Mouse (Mus musculus): Measurements from ENCODE around the gene Dbx1.
A peak's percentile ranks its signal among the peaks of the same experiment; 100 is the strongest.

Dbx1 gene

GRCm38 (mm10) chr7:49632391-49632790, 4.3 kb downstream of the Dbx1 start:
- DNase-seq (ENCODE audit: low spot score in 2 of 2): no peak

DNA sequence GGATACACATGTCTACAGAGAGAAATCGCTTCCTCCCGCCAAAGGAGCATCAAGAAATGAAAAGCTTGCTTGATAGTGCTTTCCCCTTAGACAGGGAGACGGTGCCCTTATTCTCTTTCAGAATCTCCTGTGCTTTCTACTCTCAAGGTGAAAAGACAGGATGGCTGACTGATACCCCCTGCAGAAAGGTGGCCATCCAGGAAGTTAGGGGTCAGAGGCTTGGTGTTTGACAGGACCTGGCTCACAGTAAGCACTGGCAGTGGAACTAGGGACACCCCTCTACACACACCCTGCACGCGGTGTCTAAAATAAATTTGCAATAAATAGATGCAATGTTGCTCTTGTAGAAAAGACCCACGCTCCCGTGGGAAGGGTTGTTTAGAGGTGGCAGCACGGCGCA, 4.8 kb downstream of the Dbx1 start:
- no peak for DNase-seq (ENCODE audit: low spot score in 2 of 2)

- no peak for DNase-seq (ENCODE audit: low spot score in 2 of 2)
Observed at GRCm38 (mm10) chr7:49620160-49620559, 16.5 kb downstream of the Dbx1 start.

DNA sequence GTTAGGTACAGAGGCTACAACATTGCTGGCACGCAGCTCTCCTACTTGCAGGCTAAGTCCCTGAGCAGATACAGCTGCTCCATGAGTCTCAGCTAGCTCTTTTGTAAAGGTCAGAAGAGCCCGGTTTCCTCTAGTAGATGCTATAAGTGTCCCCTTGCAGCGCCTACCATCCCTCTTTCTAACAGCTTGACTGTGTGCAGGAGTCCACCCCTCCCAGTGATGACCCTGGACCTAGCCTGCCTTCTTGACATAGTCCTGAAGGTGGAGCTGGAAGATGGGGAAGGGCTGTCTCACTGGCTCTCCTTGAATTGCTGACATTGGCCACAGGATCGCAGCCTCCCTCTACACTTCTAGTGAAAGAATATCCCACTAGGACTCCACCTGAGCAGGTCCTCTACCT, 19.6 kb downstream of the Dbx1 start:
- DNase-seq (ENCODE audit: low spot score in 2 of 2): no peak

DNA sequence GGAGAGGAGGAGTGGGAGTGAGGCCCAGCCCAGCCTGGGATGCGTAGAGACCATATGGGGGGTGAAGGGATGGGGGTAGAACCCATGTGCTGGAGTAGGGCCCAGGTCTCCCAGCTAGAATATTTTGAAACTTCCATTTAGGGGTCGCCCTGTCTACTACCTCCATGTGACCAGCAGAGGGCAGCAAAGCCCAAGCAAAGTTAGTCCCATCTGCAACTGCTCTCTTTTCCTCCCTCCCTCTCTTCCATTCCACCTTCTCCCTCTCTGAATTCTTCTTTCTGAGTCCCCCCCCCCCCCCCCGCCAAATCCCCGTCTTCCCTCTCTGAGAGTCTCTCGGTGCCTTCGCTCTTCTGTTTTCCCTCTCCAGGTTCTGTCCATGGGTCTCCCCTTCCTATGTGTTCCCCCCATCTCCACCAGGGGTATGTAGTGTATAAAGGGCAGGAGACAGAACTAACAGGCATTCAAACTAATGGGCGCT, 20.4 kb downstream of the Dbx1 start:
- DNase-seq (ENCODE audit: low spot score in 2 of 2): peak; percentile 29 to 57

- DNase-seq (ENCODE audit: low spot score in 2 of 2): no peak
Observed at GRCm38 (mm10) chr7:49604965-49605795, 31.5 kb downstream of the Dbx1 start.

- no peak for DNase-seq (ENCODE audit: low spot score in 2 of 2)
Observed at GRCm38 (mm10) chr7:49604244-49604643, 32.4 kb downstream of the Dbx1 start.

- peak; percentile 56 to 65 for DNase-seq (ENCODE audit: low spot score in 2 of 2)
Observed at GRCm38 (mm10) chr7:49601191-49601975, 35.3 kb downstream of the Dbx1 start.

- no peak for DNase-seq (ENCODE audit: low spot score in 2 of 2)
Observed at GRCm38 (mm10) chr7:49599950-49600349, 36.7 kb downstream of the Dbx1 start.

GRCm38 (mm10) chr7:49598225-49598624, 38.4 kb downstream of the Dbx1 start:
- no peak for DNase-seq (ENCODE audit: low spot score in 2 of 2)

- DNase-seq (ENCODE audit: low spot score in 2 of 2): no peak
Observed at GRCm38 (mm10) chr7:49597776-49598175, 38.9 kb downstream of the Dbx1 start.

- DNase-seq (ENCODE audit: low spot score in 2 of 2): no peak
Observed at GRCm38 (mm10) chr7:49589635-49590034, 47.0 kb downstream of the Dbx1 start.

GRCm38 (mm10) chr7:49586530-49587120, 50.0 kb downstream of the Dbx1 start:
- no peak for DNase-seq (ENCODE audit: low spot score in 2 of 2)

- no peak for DNase-seq (ENCODE audit: low spot score in 2 of 2)
Observed at GRCm38 (mm10) chr7:49583176-49583575, 53.5 kb downstream of the Dbx1 start.

DNA sequence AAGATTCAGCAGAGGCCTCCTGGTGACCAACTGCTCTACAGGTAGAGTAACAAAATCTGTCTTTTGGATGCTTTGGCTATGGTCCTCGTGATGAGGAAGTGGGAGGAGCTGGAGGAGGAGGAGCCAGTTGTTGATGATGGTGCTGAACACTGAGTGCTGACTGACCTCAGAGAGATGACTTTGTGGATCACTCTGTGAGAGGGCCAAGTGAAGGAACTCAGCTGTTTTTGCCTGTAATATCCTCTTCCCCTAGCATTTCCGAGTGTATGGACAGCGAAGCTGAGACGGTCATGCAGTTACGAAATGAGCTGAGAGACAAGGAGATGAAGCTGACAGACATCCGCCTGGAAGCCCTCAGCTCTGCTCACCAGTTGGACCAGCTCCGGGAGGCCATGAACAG, 54.1 kb downstream of the Dbx1 start:
- no peak for DNase-seq (ENCODE audit: low spot score in 2 of 2)

DNA sequence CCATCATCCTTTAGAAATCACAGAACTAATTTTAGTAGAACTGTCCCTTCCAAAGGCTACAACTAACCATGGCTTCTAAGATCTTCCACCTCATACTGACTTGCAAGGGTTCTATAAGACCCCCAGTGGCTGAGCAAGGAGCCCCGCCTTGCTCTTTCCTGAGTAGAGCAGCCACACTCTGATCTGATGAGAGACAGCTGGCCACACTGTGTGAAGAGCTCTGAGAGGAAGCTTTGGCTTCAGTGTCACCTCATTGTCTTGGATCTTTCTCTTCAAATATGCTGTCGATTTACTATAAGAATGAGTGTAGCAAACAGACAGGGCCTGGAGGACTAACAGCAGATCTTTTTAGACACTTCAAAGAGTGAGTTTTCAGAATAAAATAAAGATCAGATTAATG, 54.7 kb downstream of the Dbx1 start:
- DNase-seq (ENCODE audit: low spot score in 2 of 2): no peak

Data from natural killer cell, adult 2 months (primary cell).